Mouse (Mus musculus) kidney, adult 18-20 months (tissue): ENCODE results near the gene Hmcn2.
A peak's percentile ranks its signal among the peaks of the same experiment; 100 is the strongest.

Experiments
- DNase-seq: peaks from one replicate; pipeline ENCODE4 v3.0.0; 2021

Hmcn2 gene

GRCm38 (mm10) chr2:31418571-31418970 is 104.4 kb downstream of the Hmcn2 start:
- no peak for DNase-seq

GRCm38 (mm10) chr2:31420914-31421313 is 106.7 kb downstream of the Hmcn2 start:
- DNase-seq = no peak

- no peak for DNase-seq
These were observed 108.4 kb downstream of the Hmcn2 start for GRCm38 (mm10) chr2:31422576-31422975.

GRCm38 (mm10) chr2:31431477-31431876 is 117.3 kb downstream of the Hmcn2 start:
- DNase-seq = no peak

GRCm38 (mm10) chr2:31434746-31435145 is 120.5 kb downstream of the Hmcn2 start:
- peak; percentile 51 for DNase-seq

- DNase-seq = peak; percentile 78
These were observed 121.4 kb downstream of the Hmcn2 start for GRCm38 (mm10) chr2:31435567-31435966.

GRCm38 (mm10) chr2:31437480-31438245 is 123.4 kb downstream of the Hmcn2 start:
- DNase-seq = peak; percentile 49

- peak; percentile 59 for DNase-seq
These were observed 125.4 kb downstream of the Hmcn2 start for GRCm38 (mm10) chr2:31439576-31439975.

- DNase-seq = no peak
These were observed 128.4 kb downstream of the Hmcn2 start for GRCm38 (mm10) chr2:31442480-31443160.

GRCm38 (mm10) chr2:31446036-31446435 is 131.8 kb downstream of the Hmcn2 start:
- no peak for DNase-seq

- DNase-seq = no peak
These were observed 132.2 kb downstream of the Hmcn2 start for GRCm38 (mm10) chr2:31446456-31446855.

- no peak for DNase-seq
These were observed 133.3 kb downstream of the Hmcn2 start for GRCm38 (mm10) chr2:31447536-31447935.

- DNase-seq = no peak
These were observed 134.7 kb downstream of the Hmcn2 start for GRCm38 (mm10) chr2:31448756-31449440.

GRCm38 (mm10) chr2:31449441-31449815 is 135.2 kb downstream of the Hmcn2 start:
- DNase-seq = no peak

GRCm38 (mm10) chr2:31449902-31450301 is 135.7 kb downstream of the Hmcn2 start:
- no peak for DNase-seq

GRCm38 (mm10) chr2:31450661-31451060 is 136.4 kb downstream of the Hmcn2 start:
- no peak for DNase-seq

- DNase-seq = no peak
These were observed 137.3 kb downstream of the Hmcn2 start for GRCm38 (mm10) chr2:31451530-31451929.

GRCm38 (mm10) chr2:31453011-31453410 is 138.8 kb downstream of the Hmcn2 start:
- no peak for DNase-seq

GRCm38 (mm10) chr2:31453559-31454177 is 139.5 kb downstream of the Hmcn2 start:
- DNase-seq = peak; percentile 75

- peak; percentile 53 for DNase-seq
These were observed 140.1 kb downstream of the Hmcn2 start for GRCm38 (mm10) chr2:31454280-31454679.

GRCm38 (mm10) chr2:31455418-31455817 is 141.2 kb downstream of the Hmcn2 start:
- no peak for DNase-seq

- peak; percentile 53 for DNase-seq
These were observed 144.2 kb downstream of the Hmcn2 start for GRCm38 (mm10) chr2:31458460-31458859.
